Mouse (Mus musculus): Measurements from ENCODE around the gene Bcl9l. TPM values are rescaled to one million over a fixed set of nuclear protein-coding genes. Genes with fewer than 3 reads are reported as not detected.

The Bcl9l gene
- total and polyA plus RNA-seq, 3 experiments, result 0.58 to 5.1 TPM; not detected in 1

- TF ChIP-seq USF2 (IDR thresholded peaks at IDR 0.05; ENCODE audit: borderline replicate concordance in 1 of 2, insufficient read depth in 1 of 2, low read depth in 1 of 2, low read length in 2 of 2) (no peak), ELF1 (IDR thresholded peaks at IDR 0.05; ENCODE audit: low read depth, low read length) (no peak), NELFE (IDR thresholded peaks at IDR 0.05; ENCODE audit: low read depth, low read length) (no peak), ZKSCAN1 (IDR thresholded peaks at IDR 0.05; ENCODE audit: low read depth, low read length) (no peak), JUND (IDR thresholded peaks at IDR 0.05; ENCODE audit: low read depth, low read length) (no peak), ZC3H11A (IDR thresholded peaks at IDR 0.05; ENCODE audit: low read depth, low read length) (no peak), RAD21 (IDR thresholded peaks at IDR 0.05; ENCODE audit: low read depth, low read length) (no peak), MAZ (IDR thresholded peaks at IDR 0.05; ENCODE audit: low read depth, low read length) (no peak)
- Histone ChIP-seq H3K4me3 (ENCODE audit: control insufficient read depth in 1 of 2, insufficient read depth in 1 of 2, low read depth in 2 of 2, low read length in 2 of 2) (no peak overlapping the region), H3K9ac (ENCODE audit: control insufficient read depth, low read depth, low read length, poor library complexity, severe bottlenecking) (no peak overlapping the region), H3K79me2 (ENCODE audit: control insufficient read depth, insufficient read depth, low read length, poor library complexity) (no peaks in the 10 kb centered on the region), H3K36me3 (ENCODE audit: control insufficient read depth in 1 of 2, insufficient read depth in 2 of 2, low read length in 2 of 2) (no peaks in the 10 kb centered on the region), H3K9me3 (replicated peaks; ENCODE audit: insufficient read depth, low read length) (no peaks in the 10 kb centered on the region), H3K27me3 (ENCODE audit: control insufficient read depth in 1 of 2, insufficient read depth in 2 of 2, low read length in 2 of 2) (no peaks in the 10 kb centered on the region; a peak in 1 of 4 replicates), H3K4me1 (ENCODE audit: control insufficient read depth in 1 of 2, insufficient read depth in 2 of 2, low read length in 2 of 2) (no peaks in the 10 kb centered on the region), H3K27ac (ENCODE audit: control insufficient read depth, low read depth, low read length) (no peak overlapping the region)
- no peak for DNase-seq (ENCODE audit: low read depth, low spot score)
Observed at GRCm38 (mm10) chr9:44548412-44549152, 66.0 kb downstream of the Bcl9l start.

GRCm38 (mm10) chr9:44551138-44551537, 68.5 kb downstream of the Bcl9l start:
- Histone ChIP-seq H3K4me1 (ENCODE audit: control insufficient read depth in 1 of 2, insufficient read depth in 2 of 2, low read length in 2 of 2) (no peaks in the 10 kb centered on the region), H3K9ac (ENCODE audit: control insufficient read depth, low read depth, low read length, poor library complexity, severe bottlenecking) (no peak overlapping the region), H3K36me3 (ENCODE audit: control insufficient read depth in 1 of 2, insufficient read depth in 2 of 2, low read length in 2 of 2) (no peaks in the 10 kb centered on the region), H3K27ac (ENCODE audit: control insufficient read depth, low read depth, low read length) (no peak overlapping the region), H3K27me3 (ENCODE audit: control insufficient read depth in 1 of 2, insufficient read depth in 2 of 2, low read length in 2 of 2) (no peaks in the 10 kb centered on the region), H3K9me3 (replicated peaks; ENCODE audit: insufficient read depth, low read length) (no peaks in the 10 kb centered on the region), H3K79me2 (ENCODE audit: control insufficient read depth, insufficient read depth, low read length, poor library complexity) (no peaks in the 10 kb centered on the region), H3K4me3 (ENCODE audit: control insufficient read depth in 1 of 2, insufficient read depth in 1 of 2, low read depth in 2 of 2, low read length in 2 of 2) (no peak overlapping the region)
- no peak for DNase-seq (ENCODE audit: low read depth, low spot score)
- TF ChIP-seq SMC3 (IDR thresholded peaks at IDR 0.05; ENCODE audit: low read depth, low read length), result no peak
- TF ChIP-seq MYB (IDR thresholded peaks at IDR 0.05; ENCODE audit: low read depth, low read length), result no peak
- TF ChIP-seq MXI1 (IDR thresholded peaks at IDR 0.05; ENCODE audit: low read depth, low read length), result no peak
- no peak for TF ChIP-seq ZNF384 (IDR thresholded peaks at IDR 0.05; ENCODE audit: low read depth, low read length)
- no peak for TF ChIP-seq USF1 (IDR thresholded peaks at IDR 0.05; ENCODE audit: low read depth, low read length)
- no peak for TF ChIP-seq GATA1 (IDR thresholded peaks at IDR 0.05; ENCODE audit: low read depth, low read length)
- no peak for TF ChIP-seq UBTF (IDR thresholded peaks at IDR 0.05; ENCODE audit: borderline replicate concordance, insufficient read depth, low read depth, low read length)
- TF ChIP-seq POLR2AphosphoS2 (IDR thresholded peaks at IDR 0.05; ENCODE audit: low read length), result no peak
- TF ChIP-seq KAT2A (conservative IDR thresholded peaks at IDR 0.05; ENCODE audit: low read depth, low read length), result no peak
- no peak for TF ChIP-seq E2F4 (IDR thresholded peaks at IDR 0.05; ENCODE audit: borderline replicate concordance, low read depth, low read length)
- no peak for TF ChIP-seq MAZ (IDR thresholded peaks at IDR 0.05; ENCODE audit: low read depth, low read length)
- no peak for TF ChIP-seq ZC3H11A (IDR thresholded peaks at IDR 0.05; ENCODE audit: low read depth, low read length)
- TF ChIP-seq RAD21 (IDR thresholded peaks at IDR 0.05; ENCODE audit: low read depth, low read length), result no peak
- no peak for TF ChIP-seq POLR2AphosphoS5 (IDR thresholded peaks at IDR 0.05; ENCODE audit: borderline replicate concordance, low read depth, low read length)
- no peak for TF ChIP-seq MEF2A (IDR thresholded peaks at IDR 0.05; ENCODE audit: extremely low read depth, insufficient replicate concordance, low read depth, low read length, poor library complexity, severe bottlenecking)
- TF ChIP-seq GABPA (IDR thresholded peaks at IDR 0.05; ENCODE audit: low read depth, low read length), result no peak
- no peak for TF ChIP-seq ELF1 (IDR thresholded peaks at IDR 0.05; ENCODE audit: low read depth, low read length)
- TF ChIP-seq RCOR1 (IDR thresholded peaks at IDR 0.05; ENCODE audit: low read depth, low read length), result no peak
- no peak for TF ChIP-seq MAX (IDR thresholded peaks at IDR 0.05; ENCODE audit: low read length)
- TF ChIP-seq HCFC1 (IDR thresholded peaks at IDR 0.05; ENCODE audit: low read depth, low read length), result no peak
